Mouse (Mus musculus) heart, embryonic 11.5 days (tissue): Measurements from ENCODE around the gene Srsf6. TPM values are rescaled to one million over a fixed set of nuclear protein-coding genes. Genes with fewer than 3 reads are reported as not detected.
"Not testable (repeated sequence)": the region's sequence is repeated elsewhere in the genome, so short reads cannot be mapped to it uniquely, and the experiment has no call there.

Experiments used
- ATAC-seq: fragments of 200-750 bp; cut with Nextera tagmentation; replicated peaks from 2 replicates; pipeline ENCODE4 v1.8.0; 2017; ENCODE audit warnings: moderate library complexity; ENCODE audit not compliant: insufficient number of reproducible peaks, low FRiP score, low TSS enrichment
- H3K27ac ChIP-seq: fragments of 300-500 bp; sonication (generic); 2 replicates; pipeline ENCODE4 v1.5.1; 2014; ENCODE audit warnings: mild to moderate bottlenecking, low read depth, low read length
- H3K27me3 ChIP-seq: fragments of 300-500 bp; sonication (generic); 2 replicates; pipeline ENCODE4 v1.6.1; 2014; ENCODE audit warnings: mild to moderate bottlenecking, low read length, mixed read lengths; ENCODE audit not compliant: control insufficient read depth, insufficient read depth
- H3K36me3 ChIP-seq: fragments of 300-500 bp; sonication (generic); 2 replicates; pipeline ENCODE4 v1.6.1; 2014; ENCODE audit warnings: mild to moderate bottlenecking, low read length, moderate library complexity, mixed read lengths; ENCODE audit not compliant: control insufficient read depth, insufficient read depth
- H3K4me1 ChIP-seq: fragments of 300-500 bp; sonication (generic); 2 replicates; pipeline ENCODE4 v1.6.1; 2014; ENCODE audit warnings: low read length; ENCODE audit not compliant: control insufficient read depth, insufficient read depth
- H3K4me2 ChIP-seq: fragments of 300-500 bp; sonication (generic); 2 replicates; pipeline ENCODE4 v1.6.1; 2014; ENCODE audit warnings: mild to moderate bottlenecking, moderate library complexity
- H3K4me3 ChIP-seq: fragments of 300-500 bp; sonication (generic); 2 replicates; pipeline ENCODE4 v1.5.1; 2014; ENCODE audit warnings: low read depth, low read length
- H3K9ac ChIP-seq: fragments of 300-500 bp; sonication (generic); 2 replicates; pipeline ENCODE4 v1.6.1; 2014; ENCODE audit warnings: mild to moderate bottlenecking, low read depth, low read length, moderate library complexity
- H3K9me3 ChIP-seq: fragments of 300-500 bp; sonication (generic); replicated peaks from 2 replicates; pipeline ENCODE4 v1.6.1; 2016; ENCODE audit warnings: low read length; ENCODE audit not compliant: control insufficient read depth
- WGBS: fragments of 180-500 bp; shearing (Covaris S2); extraction: QIAGEN DNeasy Blood & Tissue Kit; methylation state at CpG from one replicate; pipeline ENCODE4 v1.1.7; 2014; ENCODE audit not compliant: insufficient replicate concordance; 5-methylcytosine and 5-hydroxymethylcytosine counted together
- polyA plus RNA-seq: library from polyadenylated mRNA; unstranded; fragments of >200 nt; fragmentation: Nextera tagmentation; extraction: Ambion mirVana; gene quantifications from 2 replicates; pipeline ENCODE4 v1.2.1, GENCODE M21; 2014

Srsf6 gene
- 155 and 164 TPM in 2 replicates for polyA plus RNA-seq

GRCm38 (mm10) chr2:162931123-162931673 is at the start of gene Srsf6:
Gene Srsf6 (plus strand): TSS chr2:162931528.
- H3K4me1 ChIP-seq = peaks cover 3% of the 10 kb centered on the region; the same call in 1 of the 2 replicates
- H3K9me3 ChIP-seq = no peaks in the 10 kb centered on the region
- peak within 1 kb of the TSS; percentile 96 for H3K27ac ChIP-seq
- peak within 1 kb of the TSS; percentile 89 for H3K4me2 ChIP-seq
- peak within 1 kb of the TSS; percentile 98 for H3K4me3 ChIP-seq
- WGBS = under 1% methylated on average over 57 of the region's 68 CpGs
- peaks cover 19% of the 10 kb centered on the region for H3K36me3 ChIP-seq
- ATAC-seq = peak; percentile 91
- no peaks in the 10 kb centered on the region for H3K27me3 ChIP-seq
- peak within 1 kb of the TSS; percentile 100 for H3K9ac ChIP-seq

GRCm38 (mm10) chr2:162884101-162884500 is 47.2 kb upstream of the Srsf6 start:
- Histone ChIP-seq H3K27ac (no peak overlapping the region), H3K36me3 (no peaks in the 10 kb centered on the region), H3K4me1 (no peaks in the 10 kb centered on the region), H3K4me3 (no peak overlapping the region), H3K9ac (no peak overlapping the region), H3K4me2 (no peak overlapping the region), H3K27me3 (no peaks in the 10 kb centered on the region), H3K9me3 (no peaks in the 10 kb centered on the region)
- WGBS = 61% methylated on average over 2 of the region's 2 CpGs
- ATAC-seq = no peak

DNA sequence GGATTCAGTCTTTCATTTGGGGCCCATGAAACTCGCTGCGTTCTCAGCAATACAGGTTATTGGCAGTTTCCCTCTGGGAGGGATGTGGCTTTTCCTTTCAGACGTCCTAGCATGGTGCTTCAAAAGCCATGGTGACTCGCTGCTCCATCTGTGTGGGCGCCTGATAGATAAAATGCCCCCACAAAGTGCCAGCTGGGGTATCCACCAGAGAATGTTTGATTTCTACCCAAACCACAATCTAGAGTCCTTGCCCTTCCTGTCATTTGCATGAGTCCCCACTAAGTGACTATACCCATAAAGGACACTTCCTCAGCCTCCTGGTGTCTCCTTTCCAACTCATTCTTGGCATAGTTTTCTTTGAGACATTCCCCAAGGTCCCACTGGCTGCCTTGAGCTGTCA is 44.2 kb upstream of the Srsf6 start:
- WGBS = 73% methylated on average over 5 of the region's 5 CpGs
- no peak overlapping the region for H3K27ac ChIP-seq
- H3K27me3 ChIP-seq = no peaks in the 10 kb centered on the region
- no peaks in the 10 kb centered on the region for H3K36me3 ChIP-seq
- H3K9ac ChIP-seq = no peak overlapping the region
- no peak overlapping the region for H3K4me3 ChIP-seq
- H3K4me2 ChIP-seq = no peak overlapping the region
- no peak for ATAC-seq
- H3K4me1 ChIP-seq = no peaks in the 10 kb centered on the region
- no peaks in the 10 kb centered on the region for H3K9me3 ChIP-seq

GRCm38 (mm10) chr2:162888677-162889076 is 42.7 kb upstream of the Srsf6 start:
- Histone ChIP-seq H3K4me3 (no peak overlapping the region), H3K36me3 (no peaks in the 10 kb centered on the region), H3K9ac (no peak overlapping the region), H3K27ac (no peak overlapping the region), H3K4me2 (no peak overlapping the region), H3K27me3 (no peaks in the 10 kb centered on the region), H3K4me1 (no peaks in the 10 kb centered on the region), H3K9me3 (no peaks in the 10 kb centered on the region)
- 85% methylated on average over 8 of the region's 8 CpGs for WGBS
- no peak for ATAC-seq

DNA sequence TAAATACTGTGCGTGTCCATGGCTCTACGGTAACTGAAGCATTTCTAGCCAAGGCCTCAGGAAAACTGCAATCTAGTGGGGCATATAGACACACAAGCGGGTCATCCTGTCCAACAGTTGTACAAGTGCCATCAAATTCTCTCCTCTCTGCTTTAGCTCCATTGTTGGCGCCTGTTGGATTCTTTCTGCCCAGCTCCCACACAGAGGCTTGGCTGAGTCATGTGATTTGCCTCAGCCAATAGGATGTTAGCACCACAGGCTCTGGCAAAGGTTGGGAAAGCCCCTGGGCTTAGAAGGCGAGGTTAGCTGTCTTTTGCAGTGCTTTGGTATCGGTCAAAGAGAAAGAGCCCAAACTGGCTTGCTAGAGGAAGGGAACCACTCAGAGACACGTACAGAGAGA is 42.1 kb upstream of the Srsf6 start:
- H3K9ac ChIP-seq = no peak overlapping the region
- H3K4me1 ChIP-seq = no peaks in the 10 kb centered on the region
- no peak overlapping the region for H3K4me2 ChIP-seq
- no peak; the same call in 1 of the 2 replicates for ATAC-seq
- H3K36me3 ChIP-seq = no peaks in the 10 kb centered on the region
- H3K27ac ChIP-seq = no peak overlapping the region
- no peaks in the 10 kb centered on the region for H3K9me3 ChIP-seq
- 71% methylated on average over 7 of the region's 7 CpGs for WGBS
- H3K27me3 ChIP-seq = no peaks in the 10 kb centered on the region
- no peak overlapping the region for H3K4me3 ChIP-seq

DNA sequence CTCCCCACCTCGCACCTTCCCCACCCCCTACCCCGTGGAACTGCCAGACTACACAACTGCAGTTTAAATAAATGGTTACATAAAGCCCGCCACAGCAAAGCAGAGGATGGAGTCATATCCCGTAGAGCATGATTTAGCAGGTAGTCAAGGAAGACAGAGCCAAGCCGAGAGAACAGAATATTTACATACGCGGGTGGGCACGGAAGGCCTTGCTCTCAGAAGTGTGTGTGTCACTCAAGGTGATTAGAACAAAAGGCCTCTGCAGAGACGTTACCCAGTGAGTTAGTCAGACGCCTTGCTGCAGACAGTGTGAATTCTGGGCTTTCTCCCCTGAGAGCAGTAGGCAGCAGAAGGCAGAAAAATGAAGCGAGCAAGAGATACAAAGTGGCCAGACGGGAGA is 41.6 kb upstream of the Srsf6 start:
- H3K9me3 ChIP-seq = no peaks in the 10 kb centered on the region
- H3K27me3 ChIP-seq = no peaks in the 10 kb centered on the region
- H3K36me3 ChIP-seq = no peaks in the 10 kb centered on the region
- H3K4me2 ChIP-seq = no peak overlapping the region
- H3K4me3 ChIP-seq = no peak overlapping the region
- no peaks in the 10 kb centered on the region for H3K4me1 ChIP-seq
- no peak overlapping the region for H3K27ac ChIP-seq
- ATAC-seq = no peak
- no peak overlapping the region for H3K9ac ChIP-seq
- WGBS = 60% methylated on average over 12 of the region's 12 CpGs

GRCm38 (mm10) chr2:162892979-162893378 is 38.3 kb upstream of the Srsf6 start:
- not testable (repeated sequence) for H3K27ac ChIP-seq, H3K36me3 ChIP-seq, ATAC-seq, H3K4me1 ChIP-seq, H3K9ac ChIP-seq, H3K27me3 ChIP-seq, H3K4me3 ChIP-seq, H3K4me2 ChIP-seq, H3K9me3 ChIP-seq
- 79% methylated on average over 3 of the region's 3 CpGs for WGBS

- ATAC-seq, H3K9me3 ChIP-seq, H3K27me3 ChIP-seq, H3K36me3 ChIP-seq, H3K4me3 ChIP-seq, H3K9ac ChIP-seq, H3K4me1 ChIP-seq, H3K4me2 ChIP-seq, H3K27ac ChIP-seq: not testable (repeated sequence)
- 81% methylated on average over 16 of the region's 20 CpGs for WGBS
Measured at GRCm38 (mm10) chr2:162899256-162899655, 32.1 kb upstream of the Srsf6 start.

DNA sequence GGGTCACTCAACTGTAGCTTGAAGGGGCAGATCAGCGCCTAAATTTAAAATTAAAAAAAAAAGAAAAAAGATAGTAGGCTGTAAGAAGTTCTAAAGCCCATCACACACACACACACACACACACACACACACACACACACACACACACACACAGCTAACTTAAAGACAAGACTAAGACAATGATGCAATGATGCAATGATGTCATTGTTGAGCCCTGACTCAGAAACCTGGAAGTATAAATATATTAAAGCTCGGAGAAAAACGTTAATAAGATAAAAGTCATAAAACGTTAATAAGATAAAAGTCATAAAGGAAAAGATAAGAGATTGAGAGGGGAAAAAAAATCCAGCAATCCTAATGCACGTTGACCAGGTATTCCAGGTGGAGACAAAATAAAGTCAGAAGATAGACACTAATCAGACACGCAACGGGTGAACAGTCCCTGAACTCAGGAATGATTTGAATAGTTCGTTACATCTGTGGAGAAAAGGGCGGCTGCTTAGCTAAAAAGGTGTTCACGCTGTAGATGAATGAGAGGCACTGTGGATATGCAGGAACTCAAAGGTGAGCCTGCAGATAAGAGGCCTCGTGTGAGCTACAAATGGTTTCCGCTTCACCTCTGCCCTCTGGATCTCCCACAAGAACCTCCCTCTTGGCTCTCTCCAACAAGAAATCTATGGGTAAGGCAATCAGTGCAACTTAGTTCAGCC is 31.3 kb upstream of the Srsf6 start:
- Histone ChIP-seq H3K4me2 (no peak overlapping the region), H3K4me1 (no peaks in the 10 kb centered on the region; the same call in 1 of the 2 replicates), H3K27me3 (no peaks in the 10 kb centered on the region), H3K36me3 (no peaks in the 10 kb centered on the region), H3K9me3 (no peaks in the 10 kb centered on the region), H3K9ac (no peak overlapping the region), H3K27ac (no peak overlapping the region), H3K4me3 (no peak overlapping the region)
- 61% methylated on average over 12 of the region's 12 CpGs for WGBS
- no peak for ATAC-seq
